Mouse (Mus musculus) midbrain, embryonic 12.5 days (tissue): ENCODE results near the gene Cel. TPM values are rescaled to one million over a fixed set of nuclear protein-coding genes. Genes with fewer than 3 reads are reported as not detected.
A peak's percentile ranks its signal among the peaks of the same experiment; 100 is the strongest.
"Not testable (repeated sequence)": the region's sequence is repeated elsewhere in the genome, so short reads cannot be mapped to it uniquely, and the experiment has no call there.

Experiments used
- ATAC-seq: fragments of 200-750 bp; cut with Nextera tagmentation; 2 replicates; pipeline ENCODE4 v1.8.0; 2017; ENCODE audit warnings: low read depth, moderate TSS enrichment, moderate library complexity; ENCODE audit not compliant: low FRiP score
- H3K27ac ChIP-seq: fragments of 300-500 bp; sonication (generic); replicated peaks from 2 replicates; pipeline ENCODE4 v1.5.1; 2016; ENCODE audit warnings: mild to moderate bottlenecking
- H3K27me3 ChIP-seq: fragments of 300-500 bp; sonication (generic); 2 replicates; pipeline ENCODE4 v1.6.1; 2016; ENCODE audit warnings: mild to moderate bottlenecking
- H3K36me3 ChIP-seq: fragments of 300-500 bp; sonication (generic); 2 replicates; pipeline ENCODE4 v1.6.1; 2016
- H3K4me1 ChIP-seq: fragments of 300-500 bp; sonication (generic); 2 replicates; pipeline ENCODE4 v1.6.1; 2016
- H3K4me2 ChIP-seq: fragments of 300-500 bp; sonication (generic); replicated peaks from 2 replicates; pipeline ENCODE4 v1.6.1; 2016; ENCODE audit warnings: mild to moderate bottlenecking, moderate library complexity
- H3K4me3 ChIP-seq: fragments of 300-500 bp; sonication (generic); 2 replicates; pipeline ENCODE4 v1.5.1; 2016; ENCODE audit warnings: mild to moderate bottlenecking
- H3K9ac ChIP-seq: fragments of 300-500 bp; sonication (generic); replicated peaks from 2 replicates; pipeline ENCODE4 v1.6.1; 2016; ENCODE audit warnings: mild to moderate bottlenecking, moderate library complexity
- H3K9me3 ChIP-seq: fragments of 300-500 bp; sonication (generic); 2 replicates; pipeline ENCODE4 v1.6.1; 2016; ENCODE audit warnings: mild to moderate bottlenecking
- WGBS: fragments of 180-500 bp; shearing (Covaris S2); methylation state at CpG from one replicate; pipeline ENCODE4 v1.1.7; 2016; 5-methylcytosine and 5-hydroxymethylcytosine counted together
- microRNA-seq: library from miRNA; unstranded; fragments of <30 nt; microRNA quantifications from one replicate; pipeline ENCODE4, GENCODE M21; 2017
- polyA plus RNA-seq: library from polyadenylated mRNA; unstranded; fragments of >200 nt; fragmentation: Nextera tagmentation; extraction: Ambion mirVana; gene quantifications from 2 replicates; pipeline ENCODE4 v1.2.1, GENCODE M21; 2016

The Cel gene
- polyA plus RNA-seq, 1 experiment from 2014 or later: not detected

DNA sequence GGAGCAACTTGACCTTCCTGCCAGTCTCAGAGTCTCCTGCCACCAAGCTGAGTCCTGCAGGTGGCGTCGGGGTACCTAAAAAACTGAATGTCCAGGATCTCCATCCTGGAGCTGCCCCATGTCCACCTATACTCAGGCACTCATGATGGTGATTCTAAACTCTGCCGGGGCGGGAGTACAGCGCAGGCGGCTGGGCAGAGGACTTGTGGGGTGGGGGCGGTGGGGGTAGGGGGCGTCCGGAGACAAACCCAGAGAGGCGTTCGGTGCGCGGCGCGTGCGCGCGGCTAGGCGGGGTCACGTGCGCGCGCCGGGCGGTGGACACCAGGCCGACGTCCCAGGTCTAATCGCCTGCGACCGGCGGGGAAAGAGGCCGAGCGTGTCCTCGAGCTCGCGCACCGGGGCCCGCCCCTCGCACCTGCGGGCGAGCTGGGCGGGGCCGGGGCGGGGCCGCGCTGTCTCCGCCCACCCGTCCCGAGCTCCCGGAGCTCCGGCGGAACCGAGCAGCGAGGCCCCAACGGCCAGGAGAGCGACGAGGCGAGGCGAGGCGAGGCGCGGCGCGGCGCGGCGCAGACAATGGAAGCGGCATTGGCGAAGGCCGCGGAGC is 50.3 kb downstream of the Cel start, which contains the start of gene Ralgds:
Gene Ralgds, plus strand, starts transcription at position 328 of the 604 bp plus-strand sequence.
- peaks cover 9% of the 10 kb centered on the region; the same call in 1 of the 2 replicates for H3K27me3 ChIP-seq
- peak; percentile 70 for ATAC-seq
- H3K4me2 ChIP-seq: peak within 1 kb of the TSS; percentile 85
- peaks cover 10% of the 10 kb centered on the region; the same call in 1 of the 2 replicates for H3K36me3 ChIP-seq
- H3K4me3 ChIP-seq: peak within 1 kb of the TSS; percentile 82
- peak within 1 kb of the TSS; percentile 94 for H3K9ac ChIP-seq
- H3K9me3 ChIP-seq: no peaks in the 10 kb centered on the region
- WGBS: 0% methylated on average over 46 of the region's 71 CpGs
- peaks cover 41% of the 10 kb centered on the region for H3K4me1 ChIP-seq
- H3K27ac ChIP-seq: peak within 1 kb of the TSS; percentile 88

DNA sequence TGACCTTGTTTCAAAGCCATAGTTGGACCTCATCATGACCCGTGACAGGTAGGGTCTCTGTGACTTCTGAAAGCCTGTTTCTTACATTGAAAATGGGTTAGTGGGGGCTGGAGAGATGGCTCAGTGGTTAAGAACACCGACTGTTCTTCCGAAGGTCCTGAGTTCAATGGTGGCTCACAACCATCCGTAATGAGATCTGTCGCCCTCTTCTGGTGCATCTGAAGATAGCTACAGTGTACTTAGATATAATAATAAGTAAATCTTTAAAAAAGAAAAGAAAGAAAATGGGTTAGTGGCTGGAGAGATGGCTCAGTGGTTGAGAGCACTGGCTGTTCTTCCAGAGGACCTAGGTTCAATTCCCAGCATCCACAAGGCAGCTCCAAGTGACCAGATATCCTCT is 51.6 kb downstream of the Cel start:
- ATAC-seq, H3K4me3 ChIP-seq, H3K4me2 ChIP-seq, H3K9me3 ChIP-seq, H3K9ac ChIP-seq, H3K36me3 ChIP-seq, H3K27ac ChIP-seq, H3K27me3 ChIP-seq: not testable (repeated sequence)
- 55% methylated on average over 5 of the region's 5 CpGs for WGBS
- H3K4me1 ChIP-seq: peaks cover 28% of the 10 kb centered on the region

DNA sequence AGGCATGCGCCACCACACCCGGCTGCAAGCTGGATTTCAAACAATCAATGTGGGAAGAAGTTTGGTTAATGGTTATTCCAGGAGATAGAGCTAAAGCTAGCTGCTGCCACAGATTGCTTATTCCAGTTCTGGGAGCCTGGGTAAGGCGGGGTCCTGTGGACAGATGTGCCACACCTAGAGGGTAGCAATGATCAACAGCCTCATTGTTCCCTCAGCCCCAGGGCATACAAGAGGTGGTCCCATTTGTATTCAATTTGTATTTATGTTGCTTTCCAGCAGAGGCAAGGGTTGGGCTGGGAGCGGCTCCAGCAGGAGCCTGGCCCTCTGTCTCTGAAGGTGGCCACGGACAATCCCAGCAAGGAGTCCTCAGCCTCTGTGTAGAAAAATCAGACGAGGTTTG is 56.9 kb downstream of the Cel start:
- Histone ChIP-seq H3K4me3 (no peak overlapping the region), H3K9ac (no peak overlapping the region), H3K27me3 (peaks cover 6% of the 10 kb centered on the region; the same call in 1 of the 2 replicates), H3K4me2 (no peak overlapping the region), H3K27ac (no peak overlapping the region), H3K9me3 (no peaks in the 10 kb centered on the region), H3K36me3 (no peaks in the 10 kb centered on the region), H3K4me1 (no peaks in the 10 kb centered on the region)
- ATAC-seq: no peak
- 90% methylated on average over 6 of the region's 6 CpGs for WGBS

DNA sequence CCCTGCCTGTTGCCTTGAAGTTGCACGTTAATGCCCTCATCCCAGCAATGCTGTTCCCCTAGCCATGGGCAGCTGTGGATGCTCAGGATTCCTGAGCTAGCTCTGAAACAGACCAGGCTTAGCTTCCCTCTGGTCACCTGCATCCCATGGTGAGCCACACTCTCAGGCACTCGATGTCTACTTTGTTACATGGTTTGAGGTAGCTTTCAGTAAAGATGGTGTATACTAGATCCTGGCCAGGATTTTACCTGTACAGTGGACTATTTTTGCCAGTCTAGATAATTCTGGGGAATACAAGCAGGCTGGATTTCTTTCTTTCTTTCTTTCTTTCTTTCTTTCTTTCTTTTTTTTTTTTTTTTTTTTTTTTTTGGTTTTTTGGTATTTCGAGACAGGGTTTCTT is 57.4 kb downstream of the Cel start, which contains the start of gene Gm10134:
Gene Gm10134, plus strand, starts transcription at position 301 of the 400 bp plus-strand sequence.
- H3K4me1 ChIP-seq: no peaks in the 10 kb centered on the region
- H3K36me3 ChIP-seq: no peaks in the 10 kb centered on the region
- no peak within 1 kb of the TSS for H3K4me3 ChIP-seq
- no peaks in the 10 kb centered on the region for H3K9me3 ChIP-seq
- H3K4me2 ChIP-seq: no peak within 1 kb of the TSS
- no peak within 1 kb of the TSS for H3K27ac ChIP-seq
- 0 out of 2 replicates have a peak, but pooled peaks cover 1% of the 10 kb centered on the region for H3K27me3 ChIP-seq
- WGBS: 84% methylated on average over 3 of the region's 3 CpGs
- ATAC-seq: no peak
- no peak within 1 kb of the TSS for H3K9ac ChIP-seq

Small RNA genes within 50 kb of the gene (microRNA-seq; reads per million reads assigned to microRNA genes)
- not detected for gene Gm22824

Other genes starting within 250 kb of the Cel start
- 8.6 and 10.3 TPM in 2 replicates for gene Ppp1r26, start 116.6 kb downstream of the Cel start, polyA plus RNA-seq
- 0.59 and 0.75 TPM in 2 replicates for gene 1700007K13Rik, start 97.1 kb downstream of the Cel start, polyA plus RNA-seq
- 53.3 and 54.5 TPM in 2 replicates for gene Mrps2, start 95.3 kb downstream of the Cel start, polyA plus RNA-seq
- gene Gbgt1, start 66.5 kb downstream of the Cel start, polyA plus RNA-seq: 1.0 and 1.2 TPM in 2 replicates
- 1.5 TPM in 1 of 2 replicates, not detected in the other for gene Gm10134, start 57.3 kb downstream of the Cel start, polyA plus RNA-seq
- gene Ralgds, start 50.3 kb downstream of the Cel start, polyA plus RNA-seq: 87.6 and 93.5 TPM in 2 replicates
- gene Gtf3c5, start 20.3 kb upstream of the Cel start, polyA plus RNA-seq: 51.9 and 55.5 TPM in 2 replicates
- gene Gfi1b, start 58.6 kb upstream of the Cel start, polyA plus RNA-seq: 0.80 and 0.89 TPM in 2 replicates
- gene Tsc1, start 77.8 kb upstream of the Cel start, polyA plus RNA-seq: 33.8 and 35.1 TPM in 2 replicates
- gene Spaca9, start 136.3 kb upstream of the Cel start, polyA plus RNA-seq: 0.79 and 1.0 TPM in 2 replicates
- gene Ak8, start 136.8 kb upstream of the Cel start, polyA plus RNA-seq: 0.81 and 1.1 TPM in 2 replicates